Mouse (Mus musculus) c-Kit-negative CD71-positive TER-119-positive erythroid progenitor cells, embryonic 14.5 days (primary cell): ENCODE results near the gene Tgfb3.

Source experiments
- DNase-seq: peaks from one replicate; pipeline ENCODE4 v3.0.0-alpha.2; 2013; ENCODE audit warnings: low read depth, low spot score

Tgfb3 gene

DNA sequence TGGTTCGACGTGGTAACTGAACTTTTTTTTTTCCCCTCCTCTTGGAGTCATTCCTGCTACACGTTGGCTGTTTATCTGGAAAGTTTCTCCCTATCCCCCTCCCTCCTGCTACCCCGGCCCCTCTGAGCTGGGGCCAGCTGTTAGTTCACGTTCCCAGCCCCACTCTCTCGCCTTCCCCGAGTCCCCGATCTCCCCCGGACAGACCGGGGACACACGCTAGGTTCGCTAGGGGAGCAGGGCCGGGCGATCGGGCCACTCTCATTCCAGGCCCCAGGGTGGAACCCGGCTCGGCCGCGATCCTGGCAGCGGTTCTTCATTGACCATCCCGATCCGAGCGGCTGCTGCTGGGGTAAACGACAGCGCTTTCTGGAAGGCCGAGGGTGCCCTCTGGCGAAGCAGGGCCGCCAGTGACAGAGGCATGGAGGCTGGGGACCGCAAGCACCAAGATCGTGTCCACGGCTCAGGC lies 394 bp upstream of the Tgfb3 start:
- DNase-seq = no peak

DNA sequence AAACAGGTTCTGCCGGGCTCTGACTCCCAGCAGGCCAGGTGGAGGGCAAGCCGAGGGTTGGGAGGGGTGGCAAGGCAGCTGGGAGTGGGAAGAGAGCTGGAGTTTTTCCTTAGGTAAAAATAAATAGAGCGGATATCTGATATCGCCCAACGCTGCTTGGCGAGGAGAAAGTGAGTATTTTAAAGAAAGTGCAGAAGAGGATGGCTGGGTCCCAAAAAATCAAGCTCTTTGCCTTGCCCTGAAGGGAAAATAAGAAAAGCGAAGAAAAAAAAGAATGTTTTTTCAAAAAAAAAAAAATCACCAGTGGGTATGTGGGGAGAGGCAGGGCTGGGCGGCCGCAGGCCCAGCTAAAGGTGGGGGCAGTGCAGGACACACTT lies 677 bp downstream of the Tgfb3 start:
- no peak for DNase-seq

DNA sequence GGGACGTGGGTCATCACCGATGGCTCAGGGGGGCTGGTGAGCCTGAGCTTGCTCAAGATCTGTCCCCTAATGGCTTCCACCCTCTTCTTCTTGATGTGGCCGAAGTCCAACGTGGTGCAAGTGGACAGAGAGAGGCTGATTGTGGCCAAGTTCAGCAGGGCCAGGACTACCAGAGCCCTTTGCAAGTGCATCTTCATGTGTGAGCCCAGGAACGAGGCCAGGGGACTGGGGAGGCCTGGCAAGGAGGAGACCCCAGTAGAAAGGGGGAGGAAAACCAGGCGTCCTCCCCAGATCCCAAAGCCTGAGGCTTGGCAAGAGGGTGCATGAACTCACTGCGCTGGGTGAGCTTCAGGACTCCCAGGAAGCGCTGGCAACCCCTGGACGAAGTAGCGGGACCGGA lies 1.1 kb downstream of the Tgfb3 start:
- no peak for DNase-seq

DNA sequence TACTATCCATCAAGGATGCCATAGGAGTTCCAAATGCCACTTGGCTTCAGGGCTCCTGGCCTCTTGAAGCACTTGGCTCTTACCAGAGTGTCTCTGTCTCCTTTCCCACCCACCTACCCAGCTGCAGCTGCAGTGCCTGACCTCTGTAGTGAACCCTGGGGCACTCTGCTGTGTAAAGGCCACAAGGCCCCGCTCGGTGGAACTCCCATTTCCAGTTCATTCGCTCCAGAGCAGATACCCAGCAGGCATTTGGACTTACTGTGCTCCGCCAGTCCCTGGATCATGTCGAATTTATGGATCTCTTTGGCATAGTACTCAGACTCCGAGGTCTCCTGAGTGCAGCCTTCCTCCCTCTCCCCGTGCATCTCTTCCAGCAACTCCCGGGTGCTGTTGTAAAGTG lies 1.5 kb downstream of the Tgfb3 start:
- no peak for DNase-seq

DNA sequence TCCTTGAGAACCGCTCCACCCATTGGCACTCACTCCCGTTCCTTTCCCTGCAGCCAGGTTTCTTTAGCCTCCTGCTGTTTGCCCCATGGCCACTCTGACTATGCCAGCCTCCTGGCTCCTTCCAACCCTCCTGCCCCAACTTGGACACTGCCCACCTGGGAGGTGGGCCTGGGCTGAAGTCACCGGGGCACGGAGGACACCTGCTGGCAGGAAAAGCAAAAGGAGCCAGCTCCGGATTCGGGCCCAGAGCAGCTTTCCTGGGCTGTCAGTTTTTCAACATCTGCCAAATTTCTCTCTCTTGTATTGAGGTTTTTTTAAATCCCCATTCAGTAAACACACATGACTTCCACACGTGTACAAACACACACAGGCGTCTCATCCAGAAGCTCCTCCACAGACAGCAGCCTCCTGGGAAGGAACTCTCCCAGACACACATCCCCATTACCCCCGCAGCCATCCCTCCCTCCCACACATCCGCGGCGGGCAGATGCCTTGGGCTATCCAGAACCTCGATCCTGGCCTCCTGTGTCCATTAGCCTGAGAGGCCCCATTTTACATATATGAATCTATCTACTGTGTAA lies 2.4 kb downstream of the Tgfb3 start:
- no peak for DNase-seq

DNA sequence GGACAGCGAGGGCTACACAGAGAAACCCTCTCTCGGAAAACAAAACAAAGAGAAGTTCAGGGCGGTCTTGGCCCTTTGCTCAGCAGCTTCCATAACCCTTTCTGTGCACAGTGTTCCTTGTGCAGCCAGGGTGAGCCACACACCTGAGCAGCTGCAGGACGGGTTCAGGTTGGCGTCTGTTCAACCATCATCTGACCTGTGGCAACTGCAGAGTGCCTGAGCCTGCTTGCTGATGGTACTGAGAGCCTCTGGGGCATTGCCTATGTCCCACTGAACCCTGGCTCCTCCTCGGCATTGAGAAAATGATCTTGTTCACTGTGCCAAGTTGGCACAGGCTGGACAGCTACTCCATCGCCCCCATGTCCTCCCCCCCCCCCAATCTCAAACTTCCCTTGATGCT lies 3.5 kb downstream of the Tgfb3 start:
- no peak for DNase-seq

DNA sequence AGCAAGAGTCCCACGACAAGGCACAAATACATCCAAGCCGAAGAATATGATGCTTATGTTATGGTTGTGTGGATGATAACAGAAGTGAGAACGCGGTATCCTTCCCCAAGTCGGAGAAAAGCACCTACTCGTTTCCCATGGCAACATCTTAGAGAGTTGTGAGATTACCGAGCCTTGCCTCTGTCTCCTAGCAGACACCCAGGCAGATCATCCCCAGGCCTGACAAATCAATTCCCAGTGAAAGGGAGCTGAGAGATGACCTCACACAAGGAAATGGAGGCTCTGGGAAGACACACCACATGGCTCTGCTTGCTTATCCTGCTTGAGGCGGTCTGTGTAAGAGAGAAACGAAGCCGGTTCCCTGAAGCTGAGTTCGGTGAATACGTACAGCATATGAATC lies 4.2 kb downstream of the Tgfb3 start:
- no peak for DNase-seq

DNA sequence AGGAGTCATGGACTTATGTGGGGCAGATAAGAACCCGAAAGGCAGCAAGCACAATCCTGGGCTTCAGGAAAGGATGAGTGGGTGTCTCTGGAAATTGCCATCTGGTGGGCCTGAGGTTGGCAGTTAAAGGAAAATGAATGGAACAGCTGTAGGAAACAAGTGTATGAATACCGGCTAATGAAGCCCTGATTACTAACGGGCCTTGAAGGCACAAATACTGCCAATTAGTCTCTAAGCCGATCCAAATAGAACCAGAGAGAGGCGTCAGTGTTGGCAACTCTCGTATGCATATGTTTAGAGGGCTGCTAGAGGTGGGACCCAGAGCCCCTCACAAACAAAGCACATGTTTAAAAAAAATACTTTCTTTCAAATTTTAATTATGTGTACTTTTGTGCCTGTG lies 7.4 kb downstream of the Tgfb3 start:
- DNase-seq = no peak

DNA sequence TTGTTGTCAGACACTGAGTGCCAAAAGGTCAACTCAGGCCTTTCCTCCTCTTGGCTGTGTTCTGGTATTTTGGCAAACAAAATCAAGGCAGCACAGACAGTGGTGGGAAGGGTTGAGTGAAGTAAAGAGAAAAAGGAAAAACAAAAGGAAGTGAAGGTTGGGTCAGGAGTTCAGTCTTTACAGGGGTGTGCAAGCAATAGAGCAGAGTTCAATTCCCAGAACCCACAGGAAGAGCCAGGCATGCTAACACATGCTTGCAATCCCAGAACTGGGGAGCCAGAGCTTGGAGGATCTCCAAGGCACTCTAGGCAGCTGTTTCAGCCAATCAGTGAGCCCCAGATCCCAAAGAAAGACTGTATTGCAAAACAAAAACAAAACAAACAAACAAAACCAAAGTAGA lies 14.0 kb downstream of the Tgfb3 start:
- no peak for DNase-seq

DNA sequence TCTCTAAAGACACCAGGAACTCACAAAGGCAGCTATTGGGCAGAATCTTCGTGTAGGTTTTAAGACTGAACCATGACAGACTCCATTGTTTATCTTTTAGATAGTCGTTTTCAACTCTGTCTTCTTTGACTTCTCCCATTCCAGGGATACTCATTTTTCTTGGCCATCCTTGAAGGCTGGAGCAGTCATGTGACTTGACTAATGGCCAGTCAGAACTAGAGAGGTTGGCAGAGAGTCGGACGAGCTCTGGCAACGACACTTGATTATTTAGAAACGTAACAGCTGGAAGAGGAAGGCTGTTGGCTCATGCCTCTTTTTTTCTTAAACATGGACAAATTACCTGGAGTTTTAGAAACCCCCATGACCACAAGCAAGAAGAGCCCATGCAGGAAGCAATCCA lies 19.5 kb downstream of the Tgfb3 start:
- no peak for DNase-seq

DNA sequence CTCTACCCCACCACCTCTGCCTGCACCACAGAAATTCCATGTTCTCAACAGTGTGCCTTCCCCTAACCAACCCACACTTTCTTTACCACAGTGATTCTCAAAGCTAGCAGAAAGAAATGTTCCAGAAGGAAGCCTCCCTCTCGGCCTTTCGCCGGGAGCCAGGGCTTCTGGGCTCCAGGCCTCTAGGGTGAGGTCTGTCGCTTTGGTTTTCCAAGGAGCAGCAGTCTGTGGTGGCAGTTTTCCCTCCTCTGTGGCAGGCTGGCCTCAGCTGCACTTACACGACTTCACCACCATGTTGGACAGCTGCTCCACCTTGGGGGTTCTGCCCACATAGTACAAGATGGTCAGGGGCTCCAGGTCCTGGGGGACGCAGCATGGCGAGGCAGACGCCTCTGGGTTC lies 21.3 kb downstream of the Tgfb3 start:
- DNase-seq = no peak

DNA sequence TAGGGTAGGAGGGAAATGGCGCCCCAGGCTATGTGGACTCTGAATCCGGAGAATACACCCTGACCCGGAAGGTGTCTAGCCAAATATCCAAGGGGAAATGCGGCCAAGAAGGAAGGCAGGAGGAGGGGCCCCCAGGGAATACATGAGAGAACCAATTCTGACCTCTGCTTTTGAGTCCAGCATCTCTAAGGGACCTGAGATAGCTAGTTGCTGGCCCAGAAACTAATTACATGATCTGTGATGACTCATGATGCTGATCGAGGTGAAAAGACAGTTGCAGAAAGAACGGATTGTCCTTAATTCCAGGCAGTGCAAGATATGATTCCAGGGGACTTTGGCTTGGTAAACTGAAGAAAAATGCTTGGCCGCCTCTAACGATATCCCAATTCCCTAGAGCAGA lies 21.9 kb downstream of the Tgfb3 start:
- no peak for DNase-seq

DNA sequence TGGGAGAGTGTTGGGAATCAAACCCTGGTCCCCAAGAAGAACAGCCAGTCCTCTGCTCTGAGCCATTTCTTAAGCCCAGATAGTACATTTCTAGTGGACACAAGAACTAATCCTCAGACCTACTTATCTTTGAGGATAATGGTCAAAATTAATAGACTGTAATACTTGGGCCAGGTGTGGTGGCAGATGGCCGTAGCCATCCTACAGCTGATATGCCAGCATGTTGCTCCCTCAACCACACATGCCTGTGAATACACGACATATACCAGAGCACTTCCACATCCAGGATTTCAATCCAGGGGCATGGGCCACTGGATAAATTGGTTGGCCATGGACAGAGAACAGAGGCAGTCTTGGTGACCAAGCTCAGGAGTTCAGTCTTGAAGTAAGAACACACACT lies 23.5 kb downstream of the Tgfb3 start:
- DNase-seq = no peak

DNA sequence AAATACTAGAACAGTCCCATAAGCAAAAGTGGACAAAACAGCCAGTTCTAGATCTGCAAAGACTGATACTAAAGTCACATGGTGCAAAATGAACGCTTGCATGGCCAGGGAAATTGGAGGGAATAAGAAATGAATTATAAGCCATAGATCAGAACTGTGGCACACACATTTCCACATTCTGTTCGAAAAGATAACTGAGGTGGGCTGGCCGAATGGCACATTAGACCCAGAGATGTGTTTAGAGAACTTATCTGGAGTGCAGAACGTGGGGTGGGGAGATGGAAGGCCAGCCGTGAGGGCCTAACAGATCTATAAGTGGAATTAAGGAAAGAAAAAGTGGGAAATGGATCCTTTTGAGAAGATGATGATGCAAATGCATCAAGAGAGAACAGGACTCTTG lies 27.4 kb downstream of the Tgfb3 start:
- DNase-seq = no peak

DNA sequence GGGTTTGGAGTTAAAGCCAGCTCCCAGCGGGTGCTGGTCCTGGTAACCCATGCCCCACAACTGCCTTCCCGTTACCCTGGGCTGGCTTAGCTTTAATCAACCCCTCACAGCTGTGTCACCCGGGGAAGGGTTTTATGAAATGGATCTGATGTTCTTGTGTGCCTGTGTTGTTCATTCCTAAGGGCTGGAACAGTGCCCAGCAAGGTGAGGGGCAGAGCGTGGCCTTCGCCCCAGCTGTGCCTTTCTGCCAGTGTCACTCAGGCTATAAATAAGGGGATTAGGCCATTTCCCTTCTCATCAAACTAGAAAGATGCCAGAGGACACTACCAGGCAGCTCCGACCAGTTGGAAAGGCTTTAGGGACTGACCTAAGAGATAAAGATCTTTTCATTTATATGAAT lies 29.0 kb downstream of the Tgfb3 start:
- DNase-seq = no peak

DNA sequence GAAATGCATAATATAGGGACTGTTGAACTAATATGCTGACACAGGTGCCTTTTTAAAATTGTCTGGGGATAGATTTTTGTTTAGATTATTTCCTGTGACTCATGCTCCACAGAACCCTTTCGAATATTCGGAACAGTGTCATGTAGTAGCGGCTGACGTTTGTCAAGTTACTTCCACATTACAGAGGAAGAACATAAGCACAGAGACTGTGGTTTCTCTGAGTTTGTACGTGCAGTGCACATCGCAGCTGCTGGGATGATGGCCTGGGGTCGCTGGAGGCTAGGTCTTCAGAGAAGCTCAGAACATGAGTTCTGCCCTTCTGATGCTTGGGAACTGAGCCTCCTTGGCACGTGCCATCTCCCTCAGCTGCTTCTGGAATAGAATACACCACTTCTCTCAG lies 31.5 kb downstream of the Tgfb3 start:
- DNase-seq = no peak

DNA sequence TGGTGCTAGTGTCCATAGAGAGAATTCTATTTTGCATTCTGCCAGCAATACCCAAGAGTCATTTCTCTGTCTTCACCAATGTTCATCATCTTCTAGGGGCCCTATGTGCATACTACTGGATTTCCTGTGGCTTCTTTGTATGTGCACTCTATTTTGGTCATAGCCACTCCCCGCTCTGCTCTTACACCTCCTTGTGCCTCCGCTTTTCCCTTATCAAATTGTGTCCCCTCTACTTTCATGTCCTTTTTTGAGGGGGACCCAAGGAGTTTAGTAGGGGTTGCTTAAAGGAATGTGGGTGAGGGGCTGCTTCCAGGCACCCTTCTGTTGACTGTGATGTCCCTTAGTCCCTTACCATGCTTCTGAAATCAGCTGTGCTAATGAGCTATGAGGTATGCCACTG lies 32.1 kb downstream of the Tgfb3 start:
- no peak for DNase-seq

DNA sequence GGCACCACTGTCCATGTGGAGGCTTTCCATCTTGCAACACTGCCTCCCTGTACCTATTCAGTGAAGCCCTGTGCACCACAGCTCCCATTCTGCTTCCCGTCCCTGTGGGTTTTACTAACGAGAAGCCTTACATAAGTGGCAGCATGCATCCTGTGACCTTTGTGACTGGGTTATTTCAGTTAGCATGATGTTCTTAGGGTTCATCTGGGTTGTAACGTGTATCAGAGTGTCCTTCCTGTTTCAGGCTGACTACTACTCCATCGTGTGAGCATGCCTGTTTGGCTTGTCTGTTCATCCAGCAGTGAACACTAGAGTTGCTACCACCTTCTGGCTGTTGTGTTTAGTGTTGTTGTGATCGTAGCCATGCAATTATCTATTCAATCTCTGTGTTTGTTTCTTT lies 32.7 kb downstream of the Tgfb3 start:
- no peak for DNase-seq

DNA sequence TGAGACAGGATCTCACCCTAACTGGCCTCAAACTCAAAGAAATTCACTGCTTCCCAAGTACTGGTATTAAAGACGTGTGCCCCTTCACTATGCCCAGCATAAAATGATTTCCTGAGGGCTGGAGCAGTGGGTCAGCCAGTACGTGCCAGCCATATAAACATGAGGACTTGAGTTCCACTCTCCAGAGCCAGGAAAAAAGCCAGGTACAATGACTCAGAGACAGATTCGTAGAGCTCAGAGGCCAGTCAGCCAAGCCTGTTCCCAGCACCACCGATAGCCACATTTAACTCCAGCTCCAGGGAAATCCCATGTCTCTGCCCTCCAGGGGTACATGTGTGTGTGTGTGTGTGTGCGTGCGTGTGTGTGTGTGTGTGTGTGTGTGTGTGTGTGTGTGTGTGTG lies 39.1 kb downstream of the Tgfb3 start:
- no peak for DNase-seq

DNA sequence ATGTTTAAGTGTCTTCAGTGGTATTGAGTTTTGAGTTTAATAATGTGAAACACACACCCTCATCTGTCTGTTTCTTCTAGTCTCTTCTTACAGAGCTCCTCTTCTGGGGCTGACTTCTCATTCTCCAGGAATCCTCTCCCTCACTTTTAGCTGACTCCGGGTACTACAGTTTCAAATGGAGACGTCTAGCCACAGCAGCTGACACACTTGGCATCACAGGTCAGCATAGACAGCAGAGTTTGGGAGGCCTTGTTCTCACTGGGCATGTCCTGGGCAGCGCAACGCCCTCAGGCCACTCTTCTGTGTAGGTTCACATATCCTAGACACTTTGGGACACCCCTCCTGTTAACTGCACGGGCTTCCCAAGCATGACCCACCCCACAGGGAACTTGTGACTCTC lies 39.8 kb downstream of the Tgfb3 start:
- no peak for DNase-seq

DNA sequence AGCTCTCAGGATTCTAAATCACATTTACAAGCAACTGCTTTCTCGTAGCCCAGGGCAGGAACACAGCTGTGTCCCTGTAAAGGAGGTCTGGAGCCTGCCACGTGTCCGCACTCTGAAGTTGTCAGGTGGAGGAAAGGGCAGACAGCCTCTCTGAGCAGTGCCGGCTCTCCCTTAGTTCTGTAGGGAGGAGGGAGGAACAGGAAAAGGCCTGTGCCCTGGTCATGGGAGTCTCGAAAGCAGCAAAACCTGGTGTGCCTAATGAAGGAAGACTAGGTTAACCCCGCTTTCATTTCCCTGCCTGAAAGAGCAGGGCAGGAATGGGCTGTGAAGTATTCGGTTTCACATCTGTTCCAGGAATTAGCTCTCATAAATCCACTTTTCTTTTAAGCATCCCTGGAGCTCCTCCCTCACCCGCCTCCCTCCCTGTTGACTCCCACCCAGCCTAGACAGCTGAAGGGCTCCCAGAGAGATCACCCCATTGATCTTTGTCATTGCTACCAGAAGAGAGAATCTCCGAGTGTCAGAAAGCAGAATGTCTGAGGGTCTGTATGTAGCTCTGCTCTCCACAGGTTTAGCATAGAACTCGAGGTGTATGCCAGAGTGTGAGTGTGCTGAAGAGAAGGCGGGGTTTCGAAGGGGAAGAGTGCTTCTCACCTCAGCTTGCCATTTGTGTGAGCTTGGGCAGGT lies 41.5 kb downstream of the Tgfb3 start:
- no peak for DNase-seq

DNA sequence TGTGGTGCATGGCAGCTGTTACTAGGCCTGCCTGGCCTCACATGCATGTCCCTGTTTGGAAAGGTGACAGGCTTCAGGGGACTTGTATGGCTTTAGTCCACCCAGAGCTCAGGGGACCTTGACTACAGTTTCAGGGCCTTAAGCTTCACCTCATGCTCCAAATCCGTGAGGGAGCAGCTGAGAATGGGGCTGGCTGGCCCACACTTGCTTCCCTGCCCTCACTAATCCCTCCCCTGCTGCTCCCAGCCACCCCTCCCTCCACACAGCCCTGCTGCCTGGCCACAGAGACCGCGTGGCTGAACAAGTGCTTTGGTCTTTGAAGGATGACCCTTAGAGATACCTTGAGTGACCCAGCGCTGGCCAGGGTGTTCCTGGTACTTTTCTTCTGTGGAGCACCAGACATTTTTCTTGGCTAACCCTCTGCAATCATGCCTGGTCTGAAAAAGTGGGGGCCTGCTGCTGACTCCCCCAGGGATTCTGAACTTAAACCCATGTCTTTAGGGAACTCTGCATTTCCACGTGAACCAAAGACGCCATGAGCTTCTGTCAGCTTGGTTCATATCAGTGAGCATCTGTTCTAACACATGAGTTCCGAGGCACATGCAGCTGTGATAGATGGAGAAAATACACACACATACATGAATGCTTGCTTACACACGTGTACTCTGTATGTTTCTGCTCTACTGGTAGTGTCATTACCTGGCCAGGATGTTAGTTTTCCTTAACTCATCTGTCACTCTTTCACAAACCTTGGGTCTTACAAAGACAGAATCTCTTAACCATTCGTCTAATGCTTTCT lies 42.3 kb downstream of the Tgfb3 start:
- DNase-seq = no peak

DNA sequence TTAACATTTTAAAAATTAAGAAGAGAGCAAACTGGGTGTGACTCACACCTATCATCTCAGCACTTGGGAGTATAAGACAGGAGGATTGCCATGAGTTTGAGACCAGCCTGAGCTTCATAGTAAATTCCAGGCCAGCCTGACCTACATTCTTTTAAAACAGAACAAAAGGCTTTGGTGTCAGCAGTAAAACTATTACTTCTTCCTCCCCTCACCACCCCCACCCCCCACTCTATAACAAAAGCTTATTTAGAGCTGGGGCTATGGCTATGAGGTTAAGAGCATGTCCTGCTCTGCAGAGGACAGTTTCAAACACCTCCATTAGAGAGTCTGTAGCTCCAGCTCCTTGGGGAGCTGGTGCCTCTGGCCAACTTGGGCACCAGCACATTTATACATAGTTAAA lies 43.3 kb downstream of the Tgfb3 start:
- DNase-seq = no peak
